Mouse (Mus musculus) inflammation-experienced regulatory T-cells, adult 6 months (primary cell): ENCODE measurements around the gene CK137956. TPM values are rescaled to one million over a fixed set of nuclear protein-coding genes. Genes with fewer than 3 reads are reported as not detected.

Experiments used
- ATAC-seq: one replicate; pipeline ENCODE4 v1.8.0; 2017
- polyA plus RNA-seq, 3 experiments: library from polyadenylated mRNA; unstranded; fragments of 100-300 nt; shearing (Covaris generic); gene quantifications; one replicate each; pipeline ENCODE4 v1.2.1; 2017

CK137956 gene
- polyA plus RNA-seq, 3 experiments from 2014 or later: not detected

- ATAC-seq: no peak
Observed at GRCm38 (mm10) chr4:127907151-127907550, 63.6 kb downstream of the CK137956 start.

GRCm38 (mm10) chr4:127903954-127904353 is 66.8 kb downstream of the CK137956 start:
- ATAC-seq: no peak

- ATAC-seq: no peak
Observed at GRCm38 (mm10) chr4:127900893-127901456, 69.8 kb downstream of the CK137956 start.

DNA sequence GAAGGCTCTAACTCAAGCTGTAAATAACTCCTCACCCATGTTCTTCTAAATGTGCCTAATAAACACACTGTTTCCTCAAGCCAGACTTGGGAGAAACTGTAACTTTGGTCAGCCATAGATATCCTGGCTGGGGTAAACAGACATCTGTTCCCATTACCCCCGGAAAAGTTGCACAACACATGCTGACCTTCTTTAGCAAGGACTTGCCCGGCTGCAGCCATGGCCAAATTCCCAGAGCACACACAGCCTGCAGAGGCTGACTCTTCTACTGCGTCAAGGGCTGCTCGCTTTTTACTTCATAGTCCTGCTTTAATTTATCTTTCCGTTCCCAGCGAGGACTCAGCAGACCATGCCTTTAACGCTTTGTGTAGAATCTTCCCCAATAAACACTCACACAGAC is 81.7 kb downstream of the CK137956 start:
- no peak for ATAC-seq

GRCm38 (mm10) chr4:127878966-127879365 is 91.8 kb downstream of the CK137956 start:
- no peak for ATAC-seq

Other genes starting within 250 kb of the CK137956 start
- gene Csmd2, start 16.9 kb upstream of the CK137956 start, polyA plus RNA-seq: not detected